Mouse (Mus musculus) forelimb bud, embryonic 11.5 days (tissue): ENCODE results near the gene Lhfpl4.

Experiments used
- DNase-seq: peaks from one replicate; pipeline ENCODE4 v3.0.0-alpha.2; 2012; ENCODE audit warnings: low read depth, low spot score

Gene Lhfpl4

GRCm38 (mm10) chr6:113168316-113168975 lies 26.7 kb downstream of the Lhfpl4 start:
- no peak for DNase-seq

DNA sequence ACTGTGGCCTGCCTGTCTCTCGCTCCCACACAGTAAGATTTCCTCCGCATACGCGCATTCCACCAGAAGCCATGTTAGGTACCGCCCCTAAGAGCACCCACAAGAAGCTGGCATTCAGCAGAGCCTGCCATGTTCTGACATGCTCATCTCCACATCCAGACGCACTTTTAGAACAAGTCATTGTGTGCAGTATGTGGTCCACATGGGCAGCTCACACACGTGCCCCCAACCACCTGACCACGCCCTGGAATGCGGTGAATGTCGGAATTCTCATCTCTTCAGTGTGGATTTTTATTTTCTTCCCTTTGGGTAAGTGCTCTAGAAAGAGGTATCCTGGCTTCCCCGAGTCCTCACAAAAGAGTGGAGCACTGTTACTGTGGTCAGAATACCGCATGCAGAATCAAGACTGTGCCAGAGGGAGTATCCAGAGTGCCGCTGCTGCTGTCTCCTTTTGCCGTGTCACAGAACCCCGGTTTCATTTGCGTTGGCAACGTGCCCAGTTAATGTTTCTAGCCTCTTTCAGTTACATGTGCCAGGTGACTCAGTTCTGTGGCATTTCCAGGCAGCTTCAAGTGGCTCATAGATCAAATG lies 28.4 kb downstream of the Lhfpl4 start:
- no peak for DNase-seq

DNA sequence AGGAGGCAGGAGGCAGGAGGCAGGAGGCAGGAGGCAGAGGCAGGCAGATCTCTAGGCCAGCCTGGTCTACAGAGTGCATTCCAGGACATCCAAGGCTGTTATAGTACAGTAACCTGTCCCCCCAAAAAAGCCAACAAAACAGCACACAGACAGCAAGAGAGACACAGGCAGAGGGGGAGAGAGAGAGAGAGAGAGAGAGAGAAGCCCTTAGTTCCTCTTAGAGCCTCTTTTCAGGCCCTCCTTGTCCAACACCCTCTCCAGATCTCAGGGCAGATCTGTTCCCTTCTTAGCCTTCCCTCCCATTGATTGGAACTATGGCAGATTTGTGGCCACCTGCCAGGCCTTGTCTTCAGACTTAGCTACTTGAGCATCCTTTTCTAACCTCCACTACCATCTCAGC lies 31.7 kb downstream of the Lhfpl4 start:
- no peak for DNase-seq

GRCm38 (mm10) chr6:113161982-113162381 lies 33.2 kb downstream of the Lhfpl4 start:
- DNase-seq = no peak

DNA sequence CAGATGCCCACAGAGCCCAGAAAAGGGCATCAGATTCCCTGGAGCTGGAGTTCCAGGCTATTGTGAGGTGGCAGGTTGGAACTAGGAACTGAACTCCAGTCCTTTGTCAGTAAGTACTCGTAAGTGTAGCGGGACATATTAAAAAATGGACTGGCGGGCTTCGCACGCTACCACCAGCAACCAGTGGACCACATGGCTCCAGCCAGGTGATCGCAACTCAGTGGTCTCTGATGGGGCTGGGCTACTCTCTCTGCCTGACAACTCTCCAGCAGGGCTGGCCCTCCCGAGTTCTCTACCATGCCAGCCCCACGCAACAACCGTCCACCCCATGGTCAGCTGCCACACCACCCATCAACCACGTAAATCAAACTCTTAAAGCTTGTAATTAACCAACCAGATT lies 35.1 kb downstream of the Lhfpl4 start:
- no peak for DNase-seq

DNA sequence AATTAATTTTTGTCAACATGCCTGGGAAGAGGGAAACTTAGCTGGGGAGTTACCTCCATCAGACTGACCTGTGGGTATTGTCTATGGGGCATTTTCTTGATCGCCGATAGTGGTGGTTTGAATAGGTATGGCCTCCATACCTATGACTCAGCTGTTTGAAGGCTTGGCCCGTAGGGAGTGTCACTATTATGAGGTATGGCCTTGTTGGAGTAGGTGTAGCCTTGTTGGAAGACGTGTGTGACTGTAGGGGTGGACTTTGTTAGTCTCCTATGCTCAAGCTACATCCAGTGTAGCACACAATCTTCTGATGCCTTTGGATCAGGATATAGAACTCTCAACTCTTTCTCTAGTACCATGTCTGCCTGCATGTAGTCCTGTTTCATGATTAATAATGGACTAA lies 39.1 kb downstream of the Lhfpl4 start:
- no peak for DNase-seq

DNA sequence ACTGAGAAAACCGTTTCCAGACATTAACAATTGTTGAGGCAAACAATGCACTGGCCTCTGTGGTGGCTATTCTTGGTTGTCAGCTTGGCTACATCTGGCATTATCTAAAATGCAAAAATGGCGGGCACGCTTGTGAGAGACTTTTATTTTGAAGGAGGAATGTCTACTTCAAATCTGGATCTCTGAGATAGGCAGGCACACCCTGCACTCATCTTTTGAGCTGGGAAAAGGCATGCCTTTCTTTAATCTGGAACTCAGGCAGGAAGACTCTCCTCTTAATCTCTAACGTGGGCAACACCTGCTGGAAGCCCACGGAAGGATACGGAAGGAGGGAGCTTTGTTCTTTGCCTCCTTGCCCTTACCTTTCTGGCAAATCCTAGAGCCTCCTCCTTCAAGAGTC lies 40.3 kb downstream of the Lhfpl4 start:
- DNase-seq = no peak

DNA sequence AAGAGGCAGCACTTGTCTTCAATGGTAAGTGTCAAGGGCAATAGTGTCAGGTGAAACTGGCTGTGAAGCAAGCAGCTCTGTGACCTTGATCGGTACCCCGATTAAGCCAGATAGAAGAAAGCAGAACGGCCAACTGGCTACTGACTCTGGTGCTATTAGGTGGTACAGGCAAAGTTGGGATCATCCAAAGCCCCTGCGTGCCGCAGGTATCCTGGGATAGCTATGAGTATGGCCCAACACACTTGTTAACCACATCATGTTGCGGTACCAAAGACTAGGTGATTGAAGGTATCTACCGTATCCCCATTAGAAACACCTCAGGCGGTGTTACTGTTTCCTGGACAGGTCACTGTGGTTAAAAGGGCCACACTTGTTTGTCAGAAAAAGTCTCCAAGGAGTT lies 41.1 kb downstream of the Lhfpl4 start:
- no peak for DNase-seq

- DNase-seq = no peak
Measured at GRCm38 (mm10) chr6:113145249-113145648, 49.9 kb downstream of the Lhfpl4 start.

DNA sequence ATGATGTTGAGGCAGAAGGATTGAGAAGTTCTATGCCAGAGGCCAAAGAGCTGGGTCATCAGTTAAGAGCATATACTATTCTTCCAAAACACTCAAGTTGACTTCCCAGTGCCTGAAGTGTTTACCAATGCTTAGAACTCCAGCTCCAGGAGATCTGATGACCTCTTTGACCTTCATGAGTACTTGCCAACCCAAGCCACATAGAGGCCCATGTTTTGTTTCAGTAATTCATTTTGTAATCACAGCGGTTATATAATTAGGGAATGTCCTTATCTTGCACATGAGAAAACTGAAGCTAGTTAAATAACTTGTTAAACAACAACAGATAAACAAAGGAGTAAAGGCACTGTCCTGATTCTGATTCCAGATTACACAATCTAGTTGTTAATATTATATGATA lies 50.4 kb downstream of the Lhfpl4 start:
- DNase-seq = no peak

GRCm38 (mm10) chr6:113141389-113142094 lies 53.6 kb downstream of the Lhfpl4 start:
- DNase-seq = no peak

- DNase-seq = no peak
Measured at GRCm38 (mm10) chr6:113133360-113133759, 61.8 kb downstream of the Lhfpl4 start.

- no peak for DNase-seq
Measured at GRCm38 (mm10) chr6:113120806-113121205, 74.4 kb downstream of the Lhfpl4 start.
